In the genomic region with DNA sequence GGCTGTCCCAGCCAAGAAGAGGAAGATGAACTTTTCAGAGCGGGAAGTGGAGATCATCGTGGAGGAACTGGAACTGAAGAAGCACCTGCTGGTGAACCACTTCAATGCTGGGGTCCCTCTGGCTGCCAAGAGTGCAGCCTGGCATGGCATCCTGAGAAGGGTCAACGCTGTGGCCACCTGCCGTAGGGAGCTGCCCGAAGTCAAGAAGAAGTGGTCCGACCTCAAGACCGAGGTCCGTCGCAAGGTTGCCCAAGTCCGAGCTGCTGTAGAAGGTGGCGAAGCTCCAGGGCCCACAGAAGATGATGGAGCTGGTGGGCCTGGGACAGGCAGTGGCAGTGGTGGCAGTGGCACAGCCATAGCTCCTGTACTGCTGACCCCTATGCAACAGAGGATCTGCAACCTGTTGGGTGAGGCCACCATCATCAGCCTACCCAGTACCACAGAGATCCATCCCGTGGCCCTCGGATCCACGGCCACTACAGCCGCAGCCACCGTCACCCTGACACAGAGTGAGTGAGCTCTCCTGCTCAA, we compare ENCODE assay signal across 8 mouse cellular contexts. TPM values are rescaled to one million over a fixed set of nuclear protein-coding genes. Genes with fewer than 3 reads are reported as not detected.
DNase-seq lines count a peak whose midpoint lies in the region; ATAC-seq and TF ChIP-seq lines count a peak whose summit lies in the region.

No protein-coding gene starts in this region.

- TF ChIP-seq CTCF in gastrocnemius, adult 2 months (IDR thresholded peaks at IDR 0.05): no peak
- no peak for TF ChIP-seq CTCF in spleen, adult 2 months (IDR thresholded peaks at IDR 0.05; ENCODE audit: extremely low read depth, insufficient read depth, insufficient read length, insufficient replicate concordance)
- no peak; the same call in 1 of the 2 replicates for TF ChIP-seq CTCF in liver, embryonic 14.5 days (IDR thresholded peaks at IDR 0.05; ENCODE audit: low read depth)
- TF ChIP-seq CTCF in stomach, postnatal 0 days (IDR thresholded peaks at IDR 0.05; ENCODE audit: low read depth): peak; percentile 11; the same call in 1 of the 2 replicates

- peak; percentile 51 for DNase-seq in gastrocnemius, adult 2 months
- DNase-seq in gastrocnemius, postnatal 36 days: no peak
- DNase-seq in spleen, adult 2 months (ENCODE audit: low read depth in 1 of 2, low spot score in 2 of 2): peak in 1 of 2 experiments; percentile 13
- DNase-seq in spleen, postnatal 36 days (ENCODE audit: low spot score in 2 of 2): no peak
- DNase-seq in heart, postnatal 4 days: peak; percentile 31
- DNase-seq in liver, embryonic 14.5 days (ENCODE audit: low read depth in 3 of 3, low spot score in 3 of 3): no peak
- DNase-seq in stomach, postnatal 0 days (ENCODE audit: low spot score): no peak
- DNase-seq in urinary bladder, postnatal 36 days (ENCODE audit: low spot score in 2 of 2): no peak

- WGBS in spleen, adult 2 months: 80% methylated on average over 16 of the region's 16 CpGs
- WGBS in liver, embryonic 14.5 days (ENCODE audit: insufficient replicate concordance): 78% methylated on average over 16 of the region's 16 CpGs
- 91% methylated on average over 16 of the region's 16 CpGs for WGBS in stomach, postnatal 0 days

- H3K4me3 ChIP-seq in gastrocnemius, adult 2 months: peak overlapping the region; percentile 78
- H3K4me3 ChIP-seq in spleen, adult 2 months (ENCODE audit: extremely low read depth, insufficient read depth, insufficient read length): peak overlapping the region; percentile 56; the same call in 1 of the 2 replicates
- H3K4me3 ChIP-seq in liver, embryonic 14.5 days (ENCODE audit: insufficient read depth in 1 of 2, low read depth in 2 of 2, low read length in 2 of 2): peak overlapping the region; percentile 52 to 62
- H3K4me3 ChIP-seq in stomach, postnatal 0 days (ENCODE audit: low read depth, low read length): peak overlapping the region; percentile 29

- peak overlapping the region; percentile 73 for H3K9ac ChIP-seq in liver, embryonic 14.5 days (replicated peaks)
- H3K9ac ChIP-seq in stomach, postnatal 0 days (ENCODE audit: low read length): peak overlapping the region; percentile 55

- ATAC-seq in liver, embryonic 14.5 days (ENCODE audit: insufficient read depth): no peak
- ATAC-seq in stomach, postnatal 0 days (ENCODE audit: low FRiP score, low TSS enrichment): no peak

- peak overlapping the region; percentile 92 for H3K27ac ChIP-seq in gastrocnemius, adult 2 months
- peak overlapping the region; percentile 89 for H3K27ac ChIP-seq in spleen, adult 2 months (ENCODE audit: insufficient read depth, low read length)
- peak overlapping the region; percentile 54 for H3K27ac ChIP-seq in liver, embryonic 14.5 days
- H3K27ac ChIP-seq in stomach, postnatal 0 days (replicated peaks): peak overlapping the region; percentile 77

- intact Hi-C loops in gastrocnemius, adult 2 months (cut with DNase I): loop anchor here (5.0 kb wide), 1 partner anchor 45 kb away; no protein-coding TSS in a partner anchor
- intact Hi-C loops in gastrocnemius, postnatal 36 days (cut with DNase I): loop anchor here (5.0 kb wide), 1 partner anchor 35 kb away; no protein-coding TSS in a partner anchor

- no peaks in the 10 kb centered on the region for H3K27me3 ChIP-seq in spleen, adult 2 months (ENCODE audit: control insufficient read depth, insufficient read depth, low read length)
- no peaks in the 10 kb centered on the region for H3K27me3 ChIP-seq in liver, embryonic 14.5 days (ENCODE audit: control insufficient read depth, insufficient read depth, low read length)
- H3K27me3 ChIP-seq in stomach, postnatal 0 days (ENCODE audit: control insufficient read depth, insufficient read depth, low read length): no peaks in the 10 kb centered on the region

- TF ChIP-seq EP300 in liver, embryonic 14.5 days (IDR thresholded peaks at IDR 0.05; ENCODE audit: low read depth): no peak
- no peak for TF ChIP-seq EP300 in stomach, postnatal 0 days (optimal IDR thresholded peaks at IDR 0.05)

- H3K36me3 ChIP-seq in spleen, adult 2 months (ENCODE audit: control insufficient read depth, insufficient read depth, low read length): peaks cover 7% of the 10 kb centered on the region
- H3K36me3 ChIP-seq in liver, embryonic 14.5 days (replicated peaks; ENCODE audit: control insufficient read depth, insufficient read depth, low read depth): no peaks in the 10 kb centered on the region
- peaks cover 6% of the 10 kb centered on the region; the same call in 1 of the 2 replicates for H3K36me3 ChIP-seq in stomach, postnatal 0 days (ENCODE audit: control insufficient read depth, insufficient read depth, low read length)

- peak overlapping the region; percentile 99 for H3K4me2 ChIP-seq in liver, embryonic 14.5 days (ENCODE audit: low read depth)
- peak overlapping the region; percentile 52 for H3K4me2 ChIP-seq in stomach, postnatal 0 days (replicated peaks; ENCODE audit: low read depth)

- H3K9me3 ChIP-seq in liver, embryonic 14.5 days (ENCODE audit: control insufficient read depth, low read length): no peaks in the 10 kb centered on the region
- no peaks in the 10 kb centered on the region for H3K9me3 ChIP-seq in stomach, postnatal 0 days (ENCODE audit: control insufficient read depth, low read length)

- TF ChIP-seq POLR2A in spleen, adult 2 months (IDR thresholded peaks at IDR 0.05; ENCODE audit: low read depth, low read length): no peak

- peaks cover 13% of the 10 kb centered on the region for H3K4me1 ChIP-seq in spleen, adult 2 months (ENCODE audit: control insufficient read depth, insufficient read depth, insufficient read length)
- peaks cover 27 to 37% of the 10 kb centered on the region in 2 experiments for H3K4me1 ChIP-seq in liver, embryonic 14.5 days (replicated peaks; ENCODE audit: control insufficient read depth in 2 of 2, insufficient read depth in 2 of 2, low read length in 1 of 2)
- peaks cover 7% of the 10 kb centered on the region for H3K4me1 ChIP-seq in stomach, postnatal 0 days (replicated peaks; ENCODE audit: control insufficient read depth, insufficient read depth)

RNA-seq across cellular contexts. Expression of gene Slc25a25, which starts 1.3 kb away (rescaled TPM):
- 100 to 1,000 TPM in 1 of 2 experiments, 10 to 100 TPM in 1; 45.3 to 211 TPM for total RNA-seq in gastrocnemius, adult 2 months (2021)
- 100 to 1,000 TPM in 1 of 2 experiments, 10 to 100 TPM in 1; 71.7 to 145 TPM for total RNA-seq in gastrocnemius, postnatal 36 days (2021)
- polyA plus RNA-seq in spleen, adult 2 months (2012; rRNA removed): 11.4 and 15.0 TPM in 2 replicates
- 10 to 100 TPM; 16.4 to 22.2 TPM for total RNA-seq in heart, postnatal 4 days (2021)
- 5.4 and 6.0 TPM in 2 replicates for polyA plus RNA-seq in liver, embryonic 14.5 days (2012; rRNA removed)
- polyA plus RNA-seq in liver, embryonic 14.5 days (2014; fragmentation: Nextera tagmentation; extraction: Ambion mirVana): 5.5 and 7.0 TPM in 2 replicates
- polyA plus RNA-seq in stomach, postnatal 0 days (2015; fragmentation: Nextera tagmentation; extraction: Ambion mirVana): 11.1 and 11.5 TPM in 2 replicates

RNA-seq across cellular contexts. Expression of gene Naif1, which starts 2.2 kb away (rescaled TPM):
- 1 to 10 TPM; 2.2 to 2.3 TPM for total RNA-seq in gastrocnemius, adult 2 months (2021)
- total RNA-seq in gastrocnemius, postnatal 36 days (2021): 1 to 10 TPM; 1.8 to 1.9 TPM
- 4.3 and 6.2 TPM in 2 replicates for polyA plus RNA-seq in spleen, adult 2 months (2012; rRNA removed)
- 1 to 10 TPM; 3.5 to 3.6 TPM for total RNA-seq in heart, postnatal 4 days (2021)
- 1.3 and 1.4 TPM in 2 replicates for polyA plus RNA-seq in liver, embryonic 14.5 days (2012; rRNA removed)
- polyA plus RNA-seq in liver, embryonic 14.5 days (2014; fragmentation: Nextera tagmentation; extraction: Ambion mirVana): 1.6 and 2.0 TPM in 2 replicates
- polyA plus RNA-seq in stomach, postnatal 0 days (2015; fragmentation: Nextera tagmentation; extraction: Ambion mirVana): 2.5 and 2.6 TPM in 2 replicates

RNA-seq across cellular contexts. Expression of gene Ptges2, which starts 56.8 kb away (rescaled TPM):
- 10 to 100 TPM; 34.7 to 51.1 TPM for total RNA-seq in gastrocnemius, adult 2 months (2021)
- 10 to 100 TPM; 41.3 to 45.0 TPM for total RNA-seq in gastrocnemius, postnatal 36 days (2021)
- 10.0 and 12.2 TPM in 2 replicates for polyA plus RNA-seq in spleen, adult 2 months (2012; rRNA removed)
- 10 to 100 TPM; 59.7 to 60.2 TPM for total RNA-seq in heart, postnatal 4 days (2021)
- 7.9 and 11.6 TPM in 2 replicates for polyA plus RNA-seq in liver, embryonic 14.5 days (2012; rRNA removed)
- 11.4 and 14.0 TPM in 2 replicates for polyA plus RNA-seq in liver, embryonic 14.5 days (2014; fragmentation: Nextera tagmentation; extraction: Ambion mirVana)
- polyA plus RNA-seq in stomach, postnatal 0 days (2015; fragmentation: Nextera tagmentation; extraction: Ambion mirVana): 31.6 and 33.0 TPM in 2 replicates

Comparison
In these comparisons a context has a peak if more than half of its experiments do, and no peak if none do; other contexts are left out.
1. DNase-seq: peak in gastrocnemius, adult 2 months (single experiment) and heart, postnatal 4 days (single experiment); none in gastrocnemius, postnatal 36 days (0 of 2), spleen, postnatal 36 days (0 of 2), liver, embryonic 14.5 days (0 of 3), stomach, postnatal 0 days (single experiment) and urinary bladder, postnatal 36 days (0 of 2).
2. Peak in every context shown above with its lines, with median percentiles within 50 percentile points of each other: H3K27ac ChIP-seq and H3K4me3 ChIP-seq.